Mouse (Mus musculus) kidney, embryonic 15.5 days (tissue): Measurements from ENCODE around the gene Kcnk12. TPM values are rescaled to one million over a fixed set of nuclear protein-coding genes. Genes with fewer than 3 reads are reported as not detected.

Source experiments
- polyA plus RNA-seq: library from polyadenylated mRNA; unstranded; fragments of >200 nt; fragmentation: Nextera tagmentation; extraction: Ambion mirVana; gene quantifications from 2 replicates; pipeline ENCODE4 v1.2.1, GENCODE M21; 2015

Gene Kcnk12
- polyA plus RNA-seq, 1 experiment from 2014 or later, result not detected

Other genes with a start within 250 kb of the Kcnk12 start
- 234 and 258 TPM in 2 replicates for gene Epcam, start 162.0 kb downstream of the Kcnk12 start, polyA plus RNA-seq
- 94.8 and 95.1 TPM in 2 replicates for gene Msh2, start 125.7 kb downstream of the Kcnk12 start, polyA plus RNA-seq
- gene Rpl36-ps4, start 123.0 kb upstream of the Kcnk12 start, polyA plus RNA-seq, result not detected in 2 replicates
- 59.4 and 61.5 TPM in 2 replicates for gene Msh6, start 177.1 kb upstream of the Kcnk12 start, polyA plus RNA-seq